Mouse (Mus musculus) inflammation-experienced regulatory T-cells, adult 6 months (primary cell): ENCODE measurements around the gene Soga1. TPM values are rescaled to one million over a fixed set of nuclear protein-coding genes. Genes with fewer than 3 reads are reported as not detected.

ENCODE experiments used
- ATAC-seq: one replicate; pipeline ENCODE4 v1.8.0; 2017
- polyA plus RNA-seq, 3 experiments: library from polyadenylated mRNA; unstranded; fragments of 100-300 nt; shearing (Covaris generic); gene quantifications; one replicate each; pipeline ENCODE4 v1.2.1; 2017

Soga1 gene
- under 1 TPM in 1 of 3 experiments, not detected in 2; 0.17 TPM for polyA plus RNA-seq

DNA sequence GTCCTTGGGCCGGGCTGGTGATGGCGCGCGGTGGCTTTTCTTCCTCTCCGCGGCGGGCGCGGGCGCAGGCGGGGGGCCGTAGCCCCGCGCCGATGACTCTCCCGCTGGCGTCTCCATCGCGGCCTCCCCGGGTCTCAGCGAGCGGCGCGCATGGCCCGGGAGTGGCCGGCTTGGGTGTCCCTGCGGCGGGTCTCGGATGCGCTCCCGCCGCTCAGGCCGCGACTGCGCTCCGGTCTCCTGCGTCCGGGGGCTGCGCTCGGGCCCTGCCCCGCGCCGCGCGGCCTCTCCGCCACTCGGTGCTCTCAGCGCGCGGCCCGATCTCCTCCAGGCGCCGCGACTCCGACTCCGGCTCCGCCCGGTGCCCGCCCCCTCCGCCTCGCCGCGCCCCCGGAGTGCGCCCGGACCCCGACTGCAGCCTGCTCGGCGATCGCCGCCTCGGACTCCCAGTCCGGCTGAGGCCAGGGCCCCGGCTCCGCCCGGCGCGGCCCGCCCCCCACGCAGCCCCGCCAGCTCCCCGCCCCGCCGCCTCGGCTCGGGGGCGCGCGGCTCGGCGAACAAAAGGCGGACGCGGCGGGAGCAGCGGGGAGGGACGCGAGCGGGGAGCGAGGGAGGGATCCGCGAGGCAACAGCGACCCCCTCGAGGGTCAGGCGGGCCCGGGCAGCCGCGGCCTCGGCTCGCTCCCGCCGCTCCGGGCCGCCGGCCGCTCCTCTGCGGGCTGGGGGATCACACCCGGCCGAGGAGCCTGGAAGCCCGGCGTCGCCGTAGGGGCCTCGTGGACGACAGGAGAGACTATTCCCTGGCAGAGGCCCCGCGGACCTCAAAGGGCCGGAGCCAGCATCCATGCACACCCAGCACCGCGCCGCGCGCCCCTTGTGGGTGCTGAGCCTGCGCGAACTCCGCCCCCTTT is at the start of gene Soga1:
TSS of gene Soga1 (minus strand) at position 462 of the 908 bp plus-strand sequence.
- no peak for ATAC-seq

DNA sequence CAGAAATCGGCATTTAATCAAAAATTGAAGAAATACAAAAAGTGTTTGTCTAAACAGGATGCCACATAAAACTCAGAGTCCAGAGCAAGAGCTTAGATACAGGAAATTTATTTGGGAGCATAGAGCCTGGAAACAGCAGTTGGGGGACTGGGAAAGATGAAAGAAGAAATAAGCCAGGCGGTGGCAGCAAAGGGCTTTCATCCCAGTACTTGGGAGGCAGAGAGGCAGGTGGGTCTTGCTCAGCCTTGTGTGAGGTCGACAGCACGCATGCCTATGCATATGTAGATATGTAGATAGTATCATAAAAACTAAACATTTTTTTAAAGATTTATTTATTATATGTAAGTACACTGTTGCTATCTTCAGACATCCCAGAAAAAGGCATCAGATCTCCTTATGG is 49.0 kb upstream of the Soga1 start:
- no peak for ATAC-seq

DNA sequence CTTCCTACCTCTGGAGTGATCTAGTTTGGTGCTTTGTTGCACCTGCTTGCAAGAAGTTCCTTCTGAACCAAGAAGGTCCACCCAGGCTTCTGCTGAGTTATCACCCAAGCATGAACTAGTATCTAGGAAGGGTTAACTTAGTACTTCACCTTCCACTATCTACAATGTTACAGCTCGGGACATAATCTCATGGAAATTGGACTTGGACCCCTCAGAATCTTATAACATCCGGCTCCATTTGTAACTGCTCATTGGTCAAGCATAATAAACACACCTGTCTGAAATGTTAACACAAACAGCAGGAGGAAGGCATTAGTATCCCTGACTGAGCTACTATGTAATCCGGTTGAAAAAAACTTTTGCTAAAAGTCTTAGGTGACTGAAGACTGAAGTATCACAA is 48.3 kb upstream of the Soga1 start:
- ATAC-seq = no peak

DNA sequence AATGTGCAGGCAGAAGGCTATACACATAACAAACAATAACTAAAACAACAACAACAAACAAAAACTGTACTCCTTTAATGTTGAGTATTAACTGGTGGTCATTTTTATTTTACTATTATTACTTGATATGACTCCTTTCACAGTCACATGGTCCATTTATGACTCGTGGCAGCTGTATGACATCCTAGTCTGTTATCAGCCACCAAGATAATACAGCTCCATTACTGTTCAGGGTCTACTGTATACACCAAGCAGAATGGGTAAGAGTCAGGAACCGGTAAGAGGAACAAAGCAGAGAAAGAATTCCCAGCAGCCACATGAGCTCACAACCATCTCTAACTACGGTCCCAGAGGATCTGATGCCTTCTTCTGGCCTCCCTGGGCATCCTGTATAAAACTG is 46.2 kb upstream of the Soga1 start:
- no peak for ATAC-seq

DNA sequence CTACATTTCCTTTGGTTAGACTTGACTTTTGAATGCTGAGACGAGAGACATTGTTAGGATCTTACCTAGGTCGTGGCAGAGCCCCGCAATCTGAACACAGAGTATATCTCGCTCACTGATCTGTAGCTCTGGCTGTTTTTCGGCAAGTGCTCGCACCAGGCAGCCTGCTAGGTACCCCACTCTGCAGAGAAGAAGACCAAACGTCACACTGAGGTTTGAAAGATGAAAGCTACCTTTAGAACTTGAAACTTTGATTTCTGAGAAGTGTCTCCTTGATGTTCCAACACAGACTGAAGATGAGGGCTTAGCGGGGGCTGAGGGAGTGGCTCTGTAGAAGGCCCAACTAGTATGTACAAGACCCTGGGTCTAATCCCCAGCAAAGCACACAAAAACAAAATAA is 42.7 kb upstream of the Soga1 start:
- peak; percentile 71 for ATAC-seq

DNA sequence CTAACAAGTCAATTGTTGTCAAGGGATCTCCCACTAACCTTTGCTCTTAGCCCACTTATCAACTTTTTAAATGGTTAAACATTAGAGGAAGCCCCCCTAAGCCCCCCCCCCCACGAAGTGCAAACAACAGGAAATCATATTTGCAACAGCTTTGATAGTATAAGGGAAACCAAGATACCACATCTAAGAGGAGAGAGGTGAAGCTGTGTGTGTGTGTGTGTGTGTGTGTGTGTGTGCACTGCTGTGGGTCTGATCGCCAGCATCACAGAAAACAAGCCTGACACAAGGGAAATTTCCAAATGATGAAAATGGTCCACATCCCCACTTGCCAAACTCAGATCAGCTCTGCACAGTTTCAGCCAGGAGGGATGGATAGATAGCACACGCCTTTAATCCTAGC is 40.0 kb upstream of the Soga1 start:
- ATAC-seq = peak; percentile 76

DNA sequence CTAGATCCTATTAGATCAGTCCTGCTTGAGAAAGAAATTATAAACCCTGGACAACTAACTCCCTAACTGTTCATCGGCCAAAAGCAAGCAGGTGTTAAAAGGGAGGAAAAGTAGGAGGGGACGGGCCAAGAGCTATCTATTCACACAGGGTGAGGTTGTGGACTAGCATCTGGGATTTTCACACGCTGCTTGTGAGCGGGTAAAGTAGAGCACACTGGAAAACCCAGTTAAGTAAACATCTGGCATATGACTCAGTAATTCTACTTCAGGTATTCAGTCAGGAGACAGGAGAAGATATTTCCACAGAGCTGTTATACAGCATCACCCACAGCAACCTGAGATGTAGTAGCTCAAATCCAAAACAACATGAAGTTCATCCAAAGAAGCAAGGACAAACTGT is 39.5 kb upstream of the Soga1 start:
- ATAC-seq = no peak

DNA sequence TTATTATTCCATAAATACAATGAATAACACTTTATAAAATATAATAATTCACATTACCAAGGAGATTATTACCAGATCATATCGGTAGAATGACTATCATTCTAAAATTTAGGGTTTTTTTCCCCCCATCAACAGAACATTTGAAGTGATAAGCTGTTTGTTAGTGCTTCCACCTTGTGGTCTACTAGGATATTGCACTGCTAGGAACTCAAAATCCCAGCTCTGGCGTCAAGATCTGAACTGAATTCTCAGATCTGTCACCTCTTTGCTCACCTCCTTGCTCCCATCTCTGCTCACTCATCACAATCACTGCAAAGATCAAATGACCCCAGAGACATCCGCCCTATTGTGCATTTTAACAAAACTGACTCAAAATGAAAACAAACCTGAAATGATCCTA is 37.9 kb upstream of the Soga1 start:
- ATAC-seq = no peak

DNA sequence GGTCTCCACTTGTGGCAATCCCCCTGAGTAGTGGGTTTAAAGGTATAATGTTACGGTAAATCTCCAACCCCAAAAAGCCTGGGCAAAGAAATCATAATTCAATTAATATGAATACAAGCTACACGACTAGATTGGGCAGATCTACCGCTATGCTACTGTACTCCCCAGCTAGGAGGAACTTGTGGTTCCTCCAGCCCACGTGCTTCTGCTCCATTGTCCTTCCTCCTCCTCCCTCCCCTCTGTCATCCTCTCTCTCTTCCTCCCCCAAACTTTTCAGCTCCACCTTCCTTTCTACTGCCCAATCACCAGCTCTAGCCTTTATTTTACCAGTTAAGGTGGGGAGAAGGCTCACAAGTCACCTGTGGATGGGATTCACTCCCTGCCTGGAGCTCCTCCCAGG is 29.2 kb upstream of the Soga1 start:
- no peak for ATAC-seq

DNA sequence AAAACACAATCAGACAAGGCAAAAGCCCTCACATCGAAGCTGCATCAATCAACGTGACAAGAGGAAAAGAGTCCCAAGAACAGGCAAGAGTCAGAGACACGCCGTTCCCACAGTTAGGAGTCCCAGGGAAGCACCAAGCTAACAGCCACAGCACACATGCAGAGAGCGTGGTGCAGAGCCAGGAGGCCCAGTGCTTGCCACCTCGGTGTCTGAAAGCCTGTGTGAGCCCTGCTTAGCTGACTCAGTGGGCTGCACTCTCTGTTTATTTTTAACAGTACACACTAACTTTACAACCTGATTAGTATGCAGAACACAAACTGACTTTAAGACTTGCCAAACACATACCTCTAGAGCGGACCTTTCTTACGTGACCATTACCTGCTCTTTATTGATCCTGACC is 25.4 kb upstream of the Soga1 start:
- ATAC-seq = no peak

DNA sequence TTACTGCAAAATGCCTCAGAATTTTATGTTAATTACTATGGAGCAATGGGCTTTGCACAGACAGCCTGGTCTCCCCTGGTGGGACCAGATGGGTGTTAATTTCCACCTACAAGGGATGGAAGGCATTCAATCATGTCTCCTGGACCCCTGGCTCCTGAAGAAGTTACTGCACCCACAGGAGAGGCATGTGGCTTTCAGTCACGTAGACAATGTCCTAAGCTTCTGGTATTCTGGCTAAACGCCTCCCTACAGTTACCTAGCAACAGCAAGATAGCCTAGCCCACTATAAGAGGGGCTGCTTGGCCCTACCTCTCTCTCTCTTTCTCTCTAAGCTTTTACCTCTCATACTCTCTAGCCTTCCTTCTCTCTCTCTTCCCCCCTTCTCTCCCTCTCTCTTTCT is 23.2 kb upstream of the Soga1 start:
- no peak for ATAC-seq

DNA sequence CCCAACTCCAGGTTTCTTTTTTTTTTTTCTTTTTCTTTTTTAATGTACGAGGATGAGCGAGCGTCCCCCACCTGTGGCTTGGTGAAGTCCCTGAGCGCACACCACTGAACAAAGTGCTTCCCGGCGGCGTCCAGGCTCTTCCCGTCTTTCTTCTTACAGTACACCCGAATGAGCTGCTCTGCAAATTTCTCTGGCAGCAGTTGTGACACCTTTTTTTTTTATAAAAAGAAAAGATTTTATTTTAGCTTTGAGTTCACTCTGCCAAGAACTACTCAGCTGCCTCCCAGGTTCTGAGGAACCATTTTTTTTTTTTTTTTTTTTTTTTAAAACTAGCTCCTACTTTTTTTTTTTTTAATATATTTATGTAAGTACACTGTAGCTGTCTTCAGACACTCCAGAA is 22.6 kb upstream of the Soga1 start:
- ATAC-seq = no peak

DNA sequence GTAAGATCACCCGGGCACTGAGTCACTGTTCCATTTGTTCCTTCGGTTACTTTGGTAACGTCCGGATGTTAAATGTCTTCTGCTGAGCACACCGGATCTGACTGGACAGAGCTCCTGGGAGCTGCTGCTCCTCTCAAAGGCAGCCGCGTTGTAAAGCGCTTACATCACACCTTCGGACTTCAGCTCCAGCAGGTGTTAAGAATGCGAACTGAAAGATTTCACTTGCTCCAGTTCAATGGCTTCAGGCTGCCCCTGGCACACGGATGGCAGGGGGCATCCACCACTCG is 21.2 kb upstream of the Soga1 start:
- ATAC-seq = no peak

DNA sequence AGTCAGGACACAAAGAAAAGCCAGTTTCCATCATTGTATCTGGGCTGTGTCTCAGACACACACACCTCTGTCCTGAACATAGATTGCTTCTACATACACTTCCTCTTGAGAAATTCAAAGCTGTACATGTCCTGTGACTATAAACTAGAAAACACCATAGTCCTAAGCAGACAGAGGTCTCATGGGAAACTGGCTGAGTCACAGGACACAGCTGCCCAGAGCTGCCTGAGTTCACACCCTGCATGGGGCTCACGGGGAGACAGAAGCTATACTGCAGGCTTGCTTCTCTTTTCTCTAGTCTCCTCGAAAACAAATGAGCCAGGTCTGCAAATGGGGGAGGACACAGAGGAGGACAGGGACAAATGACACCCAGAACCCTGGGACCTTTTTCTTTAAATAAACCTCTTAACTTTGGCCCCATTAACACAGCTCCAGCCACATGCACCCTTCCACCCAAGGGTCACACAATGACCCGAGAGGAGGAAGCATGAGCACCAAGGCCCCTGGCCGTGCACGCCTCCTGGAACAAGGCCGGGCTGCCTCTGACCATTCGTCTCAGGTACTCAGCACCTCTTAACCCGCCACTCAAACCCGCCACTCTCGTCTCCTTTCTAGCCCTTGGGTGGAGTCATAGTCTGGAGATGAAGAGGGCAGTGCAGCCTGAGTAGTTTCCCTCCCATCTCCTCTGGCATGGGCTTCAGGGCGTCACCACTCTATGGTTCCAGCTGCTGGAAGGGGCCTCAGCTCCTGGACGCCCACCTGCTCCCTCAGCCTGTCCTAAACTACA is 20.7 kb upstream of the Soga1 start:
- ATAC-seq = no peak

DNA sequence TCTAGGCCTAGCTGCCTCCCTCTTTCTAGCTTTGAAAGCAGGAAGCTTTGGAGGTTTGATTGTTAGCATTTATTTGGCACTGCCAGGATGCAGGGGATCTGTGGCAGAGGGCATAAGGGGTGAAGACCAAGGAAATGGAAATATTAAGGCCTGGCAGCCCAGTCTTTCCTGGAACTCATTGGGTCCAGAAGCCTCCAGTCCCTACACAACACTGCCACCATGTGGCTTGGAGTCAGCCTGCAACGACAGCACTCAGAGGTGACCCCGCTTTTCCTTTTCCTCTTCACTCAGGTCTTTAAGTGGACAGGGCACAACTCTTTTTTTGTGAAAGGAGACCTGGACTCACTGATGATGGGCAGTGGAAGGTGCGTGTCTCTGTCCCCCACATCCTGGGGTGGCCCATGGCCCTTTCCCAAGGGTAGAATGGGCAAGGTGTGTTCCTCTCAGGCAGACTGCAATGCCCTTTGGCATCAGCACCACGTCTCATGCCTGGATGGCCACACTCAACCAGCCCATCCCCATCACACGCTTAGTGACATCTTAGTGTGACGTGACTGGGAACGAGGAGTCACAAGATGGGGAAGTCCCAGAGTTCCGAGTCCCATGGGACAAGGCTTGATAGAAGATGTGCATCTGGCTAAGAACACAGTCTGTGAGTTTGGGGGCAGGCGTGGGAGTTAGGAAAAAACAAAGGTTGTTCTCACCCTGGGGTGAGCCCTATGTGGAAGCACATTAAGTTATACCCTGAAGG is 16.1 kb upstream of the Soga1 start:
- no peak for ATAC-seq

DNA sequence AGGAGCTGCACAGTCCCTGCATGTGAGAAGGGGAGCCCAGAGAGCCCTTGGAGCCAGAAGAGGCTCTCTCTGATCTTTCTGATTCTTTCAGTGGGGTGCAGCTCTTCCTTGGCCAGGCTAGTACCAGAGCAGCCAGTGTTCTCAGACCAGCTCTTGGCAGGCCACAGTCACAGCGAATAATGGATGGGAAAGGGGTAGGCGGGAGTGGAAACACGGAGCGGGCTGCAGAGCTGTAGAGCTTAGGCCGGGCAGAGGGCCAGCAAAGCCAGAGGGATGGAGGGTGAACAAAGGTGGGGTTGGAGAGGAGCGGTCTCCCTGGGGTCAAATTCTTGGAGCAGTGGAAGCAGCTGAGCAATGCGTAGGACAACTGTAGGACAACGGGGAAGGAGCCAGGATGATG is 13.0 kb upstream of the Soga1 start:
- no peak for ATAC-seq

DNA sequence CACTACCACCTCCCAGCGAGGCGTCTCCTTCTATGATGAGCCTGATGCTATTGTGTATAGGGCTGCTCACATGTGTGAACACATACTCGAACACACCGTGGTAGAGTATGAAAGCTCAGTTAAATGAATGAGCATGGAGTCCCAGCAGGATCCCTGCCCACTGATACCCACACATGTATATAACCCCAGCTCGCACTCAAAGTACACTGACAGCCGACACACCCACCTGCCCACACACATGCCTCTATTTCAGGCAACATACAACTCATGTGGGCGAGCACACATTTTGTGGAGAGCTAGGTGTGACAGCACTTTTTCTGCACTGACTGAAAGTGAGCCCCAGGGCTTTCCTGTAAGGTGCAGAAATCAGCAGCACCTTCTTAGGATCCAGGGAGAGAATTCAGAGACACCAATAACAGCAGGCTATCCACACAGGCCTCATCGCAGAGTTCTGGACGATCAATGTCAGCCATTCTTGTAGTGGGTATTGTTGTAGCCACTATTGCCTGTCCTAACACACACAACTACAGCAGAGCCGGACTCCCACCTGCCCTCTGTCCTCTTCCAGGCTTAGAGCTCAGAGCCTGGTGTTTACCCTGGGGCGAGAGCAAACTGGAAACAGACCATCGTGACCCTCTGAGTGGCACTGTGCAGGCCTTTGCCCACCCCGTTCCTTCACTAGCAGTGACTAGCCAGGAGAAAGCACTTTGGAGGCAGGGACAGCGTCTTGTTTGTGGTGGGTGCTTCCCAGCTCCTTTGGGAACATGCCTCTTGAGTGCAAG is 8.7 kb upstream of the Soga1 start:
- no peak for ATAC-seq

DNA sequence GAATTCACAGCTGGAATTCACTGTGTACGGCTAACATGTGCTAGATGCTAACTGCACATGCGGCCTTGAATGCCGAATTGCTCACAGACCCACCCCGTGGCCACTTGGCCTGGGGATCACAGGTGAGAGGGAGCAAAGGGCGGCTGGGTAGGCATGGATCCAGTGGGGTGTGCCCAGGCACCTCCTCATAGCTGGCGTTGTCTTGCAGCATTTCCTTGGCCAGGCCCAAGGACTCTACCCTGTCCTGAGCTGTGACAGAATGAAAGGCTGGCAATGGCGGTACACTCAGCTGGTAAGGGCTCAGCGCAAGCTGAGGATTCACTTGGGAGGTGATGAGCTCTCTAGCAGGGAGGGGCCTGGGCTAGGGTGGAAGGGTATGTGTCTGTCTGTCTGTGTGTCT is 7.7 kb upstream of the Soga1 start, which contains the start of gene Tldc2:
TSS of gene Tldc2 (plus strand) at position 260 of the 400 bp plus-strand sequence.
- no peak for ATAC-seq

DNA sequence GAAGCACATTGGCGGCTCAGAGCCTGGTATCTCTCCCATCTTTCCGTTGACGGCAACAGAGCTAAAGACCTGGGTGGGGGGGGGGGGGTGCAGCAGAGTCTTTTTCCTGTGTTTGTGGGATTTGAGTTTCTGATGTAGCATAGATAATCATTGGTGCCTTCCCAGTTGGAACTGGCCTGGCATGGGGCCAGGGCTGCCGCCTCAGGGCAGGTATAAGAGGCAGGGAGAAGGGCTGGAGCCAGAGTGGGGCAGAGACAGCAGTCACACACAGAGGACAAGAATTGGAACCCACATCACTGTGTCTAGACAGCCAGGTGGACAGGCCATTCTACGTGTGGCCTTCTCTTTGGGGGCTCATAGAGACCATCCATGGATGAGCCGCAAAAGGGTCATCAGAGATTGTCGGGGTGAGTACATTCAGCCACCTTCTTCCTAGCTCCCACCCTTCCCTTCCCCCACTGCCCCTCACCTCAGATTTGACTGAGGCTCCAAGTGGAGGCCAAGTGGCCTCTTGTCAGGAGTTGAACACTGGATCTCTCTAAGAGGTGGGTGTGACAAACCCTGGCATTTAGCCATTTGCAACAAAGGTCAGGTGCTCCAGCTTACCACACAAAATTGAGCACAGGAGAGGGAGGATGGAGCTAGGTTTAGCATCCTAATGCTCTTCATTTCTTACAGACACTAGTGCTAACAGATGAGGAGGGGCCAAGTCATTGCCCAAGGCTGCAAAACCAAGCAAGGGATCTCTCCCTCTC is 6.0 kb upstream of the Soga1 start:
- no peak for ATAC-seq

DNA sequence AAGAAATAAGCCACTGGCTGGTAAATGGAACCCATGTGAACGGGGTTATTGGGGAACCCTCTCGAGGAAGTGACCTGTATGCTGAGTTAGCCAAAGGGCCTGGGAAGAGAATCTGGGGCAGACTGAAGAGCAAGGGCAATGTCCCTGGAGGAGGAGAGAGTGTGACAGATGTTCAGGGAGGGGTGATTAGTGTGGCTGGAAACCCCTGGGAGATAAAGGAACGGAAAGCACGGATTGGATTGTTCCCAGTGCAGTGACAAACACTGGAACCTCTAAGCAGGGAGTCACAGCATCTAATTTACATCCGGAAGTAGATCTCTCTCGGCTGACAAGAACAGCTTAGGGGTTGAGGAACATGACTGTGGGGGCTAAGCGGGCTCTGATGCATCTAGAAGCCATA is 2.9 kb upstream of the Soga1 start:
- no peak for ATAC-seq

DNA sequence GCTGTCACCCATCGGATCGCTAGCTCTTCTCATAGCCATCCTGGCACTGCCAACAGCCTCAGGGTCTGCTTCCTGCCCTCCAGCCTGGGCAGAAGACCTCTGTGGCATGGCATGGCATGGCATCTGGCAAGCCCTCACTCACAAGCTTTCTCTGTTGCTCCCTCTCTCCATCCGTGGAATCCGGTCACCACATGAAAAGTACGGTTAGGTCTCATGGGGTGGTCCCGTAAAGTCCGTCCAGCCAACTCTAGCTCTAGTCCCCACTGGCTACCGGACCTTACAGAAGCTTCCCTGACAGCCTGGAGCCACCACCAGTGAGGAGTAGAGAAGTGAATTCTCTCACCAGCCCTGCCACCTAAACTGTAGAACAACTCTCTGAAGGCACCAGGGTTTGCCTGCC is 2.3 kb upstream of the Soga1 start:
- ATAC-seq = no peak

DNA sequence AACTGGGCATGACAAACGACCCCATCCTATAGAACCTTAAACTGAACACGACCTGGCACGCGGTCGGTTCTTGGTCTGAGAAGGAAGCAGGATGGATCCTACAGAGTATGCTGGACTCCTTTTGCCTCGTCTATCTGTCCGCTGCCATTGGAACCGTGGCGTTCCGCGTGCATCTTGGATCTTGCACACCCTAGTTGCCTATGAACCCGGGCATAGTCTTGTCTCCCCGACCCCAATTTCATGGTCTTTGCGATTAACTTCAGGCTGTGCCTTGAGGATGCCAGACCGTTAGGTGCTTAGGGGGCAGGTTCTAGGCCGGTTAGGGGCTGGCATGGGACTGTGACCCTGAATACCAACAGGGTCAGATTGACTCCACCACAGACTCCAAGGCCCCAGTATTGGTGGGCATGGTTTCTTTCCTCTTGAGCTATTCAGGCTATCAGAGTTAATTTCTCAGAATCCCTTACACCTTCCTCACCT is 687 bp upstream of the Soga1 start:
- ATAC-seq = no peak
